Mouse (Mus musculus): ENCODE results near the gene Mecp2. TPM values are rescaled to one million over a fixed set of nuclear protein-coding genes. Genes with fewer than 3 reads are reported as not detected.

The Mecp2 gene
- polyA plus RNA-seq, 1 experiment from 2014 or later = 7.9 TPM

- ATAC-seq = no peak
- H3K9me3 ChIP-seq (ENCODE audit: control insufficient read depth) = no peaks in the 10 kb centered on the region
- no peaks in the 10 kb centered on the region for H3K27me3 ChIP-seq (replicated peaks; ENCODE audit: control insufficient read depth, insufficient read depth, low read length)
- H3K36me3 ChIP-seq (ENCODE audit: control insufficient read depth, insufficient read depth) = no peaks in the 10 kb centered on the region
- H3K27ac ChIP-seq (ENCODE audit: low read depth, low read length) = no peak overlapping the region
- H3K4me1 ChIP-seq (replicated peaks; ENCODE audit: control insufficient read depth, insufficient read depth, low read length) = no peaks in the 10 kb centered on the region
- no peak overlapping the region for H3K4me3 ChIP-seq (ENCODE audit: low read depth, low read length)
- H3K4me2 ChIP-seq (replicated peaks; ENCODE audit: low read depth) = no peak overlapping the region
- no peak for TF ChIP-seq CTCF (IDR thresholded peaks at IDR 0.05; ENCODE audit: low read depth)
- H3K9ac ChIP-seq (ENCODE audit: low read depth, low read length) = no peak overlapping the region
- WGBS = 43% methylated on average over 3 of the region's 3 CpGs
Observed at GRCm38 (mm10) chrX:74108747-74109146, 26.4 kb downstream of the Mecp2 start.

- H3K9me3 ChIP-seq (ENCODE audit: control insufficient read depth) = no peaks in the 10 kb centered on the region
- no peak overlapping the region for H3K27ac ChIP-seq (ENCODE audit: low read depth, low read length)
- no peak overlapping the region for H3K4me2 ChIP-seq (replicated peaks; ENCODE audit: low read depth)
- WGBS = 38% methylated on average over 2 of the region's 2 CpGs
- no peaks in the 10 kb centered on the region for H3K36me3 ChIP-seq (ENCODE audit: control insufficient read depth, insufficient read depth)
- no peak for TF ChIP-seq CTCF (IDR thresholded peaks at IDR 0.05; ENCODE audit: low read depth)
- ATAC-seq = no peak
- H3K27me3 ChIP-seq (replicated peaks; ENCODE audit: control insufficient read depth, insufficient read depth, low read length) = no peaks in the 10 kb centered on the region
- H3K9ac ChIP-seq (ENCODE audit: low read depth, low read length) = no peak overlapping the region
- no peaks in the 10 kb centered on the region for H3K4me1 ChIP-seq (replicated peaks; ENCODE audit: control insufficient read depth, insufficient read depth, low read length)
- no peak overlapping the region for H3K4me3 ChIP-seq (ENCODE audit: low read depth, low read length)
Observed at GRCm38 (mm10) chrX:74105916-74106315, 29.2 kb downstream of the Mecp2 start.

GRCm38 (mm10) chrX:74103457-74104188 lies 31.5 kb downstream of the Mecp2 start:
- no peak for ATAC-seq
- TF ChIP-seq CTCF (IDR thresholded peaks at IDR 0.05; ENCODE audit: low read depth) = peak; percentile 30
- Histone ChIP-seq H3K27ac (ENCODE audit: low read depth, low read length) (no peak overlapping the region), H3K4me3 (ENCODE audit: low read depth, low read length) (no peak overlapping the region), H3K4me2 (replicated peaks; ENCODE audit: low read depth) (no peak overlapping the region), H3K27me3 (replicated peaks; ENCODE audit: control insufficient read depth, insufficient read depth, low read length) (no peaks in the 10 kb centered on the region), H3K9me3 (ENCODE audit: control insufficient read depth) (no peaks in the 10 kb centered on the region), H3K4me1 (replicated peaks; ENCODE audit: control insufficient read depth, insufficient read depth, low read length) (no peaks in the 10 kb centered on the region), H3K9ac (ENCODE audit: low read depth, low read length) (no peak overlapping the region), H3K36me3 (ENCODE audit: control insufficient read depth, insufficient read depth) (no peaks in the 10 kb centered on the region)
- WGBS = 48% methylated on average over 4 of the region's 4 CpGs

DNA sequence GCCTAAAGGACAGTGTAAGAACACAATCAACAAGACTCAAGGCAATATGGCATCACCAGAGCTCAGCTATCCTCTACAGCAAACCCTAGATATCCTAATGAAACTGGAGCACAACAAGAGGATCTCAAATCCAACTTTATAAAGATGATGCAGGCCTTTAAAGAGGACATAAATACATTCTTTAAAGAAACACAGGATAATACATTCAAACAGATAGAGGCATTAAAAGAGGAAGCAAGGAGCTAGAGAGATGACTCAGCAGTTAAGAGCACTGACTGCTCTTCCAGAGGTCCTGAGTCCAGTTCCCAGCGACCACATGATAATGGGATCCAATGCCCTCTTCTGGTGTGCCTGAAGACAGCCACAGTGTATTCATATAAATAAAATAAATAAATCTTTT lies 40.0 kb downstream of the Mecp2 start:
- Histone ChIP-seq H3K9ac (ENCODE audit: low read depth, low read length) (no peak overlapping the region), H3K27ac (ENCODE audit: low read depth, low read length) (no peak overlapping the region), H3K4me2 (replicated peaks; ENCODE audit: low read depth) (no peak overlapping the region), H3K9me3 (ENCODE audit: control insufficient read depth) (no peaks in the 10 kb centered on the region), H3K27me3 (replicated peaks; ENCODE audit: control insufficient read depth, insufficient read depth, low read length) (no peaks in the 10 kb centered on the region), H3K4me3 (ENCODE audit: low read depth, low read length) (no peak overlapping the region), H3K36me3 (ENCODE audit: control insufficient read depth, insufficient read depth) (no peaks in the 10 kb centered on the region), H3K4me1 (replicated peaks; ENCODE audit: control insufficient read depth, insufficient read depth, low read length) (no peaks in the 10 kb centered on the region)
- WGBS = 71% methylated on average over 1 of the region's 1 CpGs
- ATAC-seq = no peak
- TF ChIP-seq CTCF (IDR thresholded peaks at IDR 0.05; ENCODE audit: low read depth) = no peak

DNA sequence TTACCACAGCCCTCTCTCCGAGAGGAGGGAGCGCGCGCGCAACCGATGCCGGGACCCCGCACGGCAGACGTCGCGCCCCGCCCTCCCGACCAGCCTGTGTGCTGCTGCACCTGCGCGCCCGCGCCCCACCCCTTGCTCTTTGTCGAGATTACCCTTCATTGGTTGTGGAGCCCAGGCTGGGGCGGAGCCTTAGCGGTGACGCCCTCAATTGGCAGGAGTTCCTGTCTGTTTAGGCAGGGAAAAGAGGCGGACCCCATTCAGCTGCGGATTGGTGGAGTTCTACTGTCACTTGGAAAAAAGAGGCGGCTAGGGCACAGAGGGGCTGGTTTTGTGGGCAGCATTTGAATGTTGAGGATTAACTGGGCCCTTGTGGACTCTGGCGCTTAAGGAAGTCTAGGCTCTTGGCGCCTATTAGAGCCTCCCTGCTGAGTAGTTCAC lies 49.5 kb downstream of the Mecp2 start:
- H3K4me3 ChIP-seq (ENCODE audit: low read depth, low read length) = peak overlapping the region; percentile 63
- H3K9me3 ChIP-seq (ENCODE audit: control insufficient read depth) = no peaks in the 10 kb centered on the region
- WGBS = 12% methylated on average over 16 of the region's 27 CpGs
- TF ChIP-seq CTCF (IDR thresholded peaks at IDR 0.05; ENCODE audit: low read depth) = no peak
- H3K4me1 ChIP-seq (replicated peaks; ENCODE audit: control insufficient read depth, insufficient read depth, low read length) = no peaks in the 10 kb centered on the region
- H3K36me3 ChIP-seq (ENCODE audit: control insufficient read depth, insufficient read depth) = no peaks in the 10 kb centered on the region
- peak; percentile 99 for ATAC-seq
- H3K27ac ChIP-seq (ENCODE audit: low read depth, low read length) = peak overlapping the region; percentile 89
- H3K27me3 ChIP-seq (replicated peaks; ENCODE audit: control insufficient read depth, insufficient read depth, low read length) = no peaks in the 10 kb centered on the region
- H3K9ac ChIP-seq (ENCODE audit: low read depth, low read length) = peak overlapping the region; percentile 69
- peak overlapping the region; percentile 24 for H3K4me2 ChIP-seq (replicated peaks; ENCODE audit: low read depth)

DNA sequence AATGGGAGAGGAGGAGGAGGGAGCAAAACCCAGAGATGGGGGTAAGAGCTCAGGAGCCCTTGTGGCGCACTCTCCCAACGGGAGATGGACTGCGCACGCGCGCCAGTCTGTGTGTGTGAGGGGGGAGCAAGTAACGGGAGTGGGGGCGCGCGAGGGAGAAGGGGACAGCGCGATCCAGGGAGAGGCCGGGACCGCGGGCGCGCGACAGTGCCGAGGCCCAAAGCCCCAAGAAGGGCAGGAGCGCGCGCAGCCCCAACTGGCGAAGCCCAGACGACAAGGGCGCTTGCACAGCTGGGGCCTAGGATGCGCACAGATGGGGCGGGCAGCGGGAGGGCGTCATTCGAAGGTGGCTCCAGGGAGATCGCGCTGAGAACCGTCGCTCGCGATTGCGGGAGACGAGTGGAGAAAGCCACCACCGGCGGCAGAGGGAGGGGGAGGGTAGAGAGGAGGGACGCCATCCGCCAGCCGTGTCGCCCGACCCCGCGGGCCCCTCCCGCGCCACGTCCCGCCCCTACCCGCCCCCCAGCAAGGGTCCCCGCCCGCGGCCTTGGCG lies 50.1 kb downstream of the Mecp2 start:
- no peak for TF ChIP-seq CTCF (IDR thresholded peaks at IDR 0.05; ENCODE audit: low read depth)
- H3K27me3 ChIP-seq (replicated peaks; ENCODE audit: control insufficient read depth, insufficient read depth, low read length) = no peaks in the 10 kb centered on the region
- H3K9ac ChIP-seq (ENCODE audit: low read depth, low read length) = peak overlapping the region; percentile 69
- peak overlapping the region; percentile 67 for H3K4me2 ChIP-seq (replicated peaks; ENCODE audit: low read depth)
- no peaks in the 10 kb centered on the region for H3K9me3 ChIP-seq (ENCODE audit: control insufficient read depth)
- WGBS = 14% methylated on average over 42 of the region's 56 CpGs
- peak overlapping the region; percentile 89 for H3K27ac ChIP-seq (ENCODE audit: low read depth, low read length)
- H3K36me3 ChIP-seq (ENCODE audit: control insufficient read depth, insufficient read depth) = no peaks in the 10 kb centered on the region
- ATAC-seq = peak; percentile 59
- H3K4me3 ChIP-seq (ENCODE audit: low read depth, low read length) = peak overlapping the region; percentile 63
- H3K4me1 ChIP-seq (replicated peaks; ENCODE audit: control insufficient read depth, insufficient read depth, low read length) = no peaks in the 10 kb centered on the region

Measured in intestine, postnatal 0 days (tissue).